Mouse (Mus musculus) kidney, adult 2 months (tissue): ENCODE data around the gene Sorbs1. TPM values are rescaled to one million over a fixed set of nuclear protein-coding genes. Genes with fewer than 3 reads are reported as not detected.

ENCODE experiments used
- DNase-seq: peaks from one replicate; pipeline ENCODE4 v3.0.0; 2021
- H3K27ac ChIP-seq: fragments of 200-500 bp; 2 replicates; pipeline ENCODE4 v1.5.1; 2012; ENCODE audit warnings: low read depth, low read length, control low read depth, inconsistent platforms; ENCODE audit not compliant: insufficient read depth
- H3K27me3 ChIP-seq: fragments of 200-500 bp; replicated peaks from 2 replicates; pipeline ENCODE4 v1.6.1; 2012; ENCODE audit warnings: mild to moderate bottlenecking, moderate library complexity, low read length, inconsistent platforms; ENCODE audit not compliant: control insufficient read depth, insufficient read depth
- H3K36me3 ChIP-seq: fragments of 200-500 bp; 2 replicates; pipeline ENCODE4 v1.6.1; 2012; ENCODE audit warnings: mild to moderate bottlenecking, moderate library complexity, low read length, inconsistent platforms; ENCODE audit not compliant: control insufficient read depth, insufficient read depth
- H3K4me1 ChIP-seq: fragments of 200-500 bp; 2 replicates; pipeline ENCODE4 v1.6.1; 2011; ENCODE audit warnings: low read length; ENCODE audit not compliant: control insufficient read depth, insufficient read depth
- H3K4me3 ChIP-seq: fragments of 200-500 bp; 2 replicates; pipeline ENCODE4 v1.5.1; 2011; ENCODE audit warnings: mild to moderate bottlenecking, low read depth, low read length, control low read depth; ENCODE audit not compliant: insufficient read depth
- CTCF ChIP-seq: fragments of 200-500 bp; conservative IDR thresholded peaks from 2 replicates; pipeline ENCODE4 v1.5.1; 2011; ENCODE audit warnings: low read depth, mild to moderate bottlenecking, control low read depth, low read length, moderate library complexity, mixed read lengths; ENCODE audit not compliant: insufficient read depth, insufficient read length
- POLR2A ChIP-seq: fragments of 200-500 bp; IDR thresholded peaks from one replicate; pipeline ENCODE4 v1.6.1; 2011; ENCODE audit warnings: low read depth, low read length, control low read depth
- WGBS: fragments of 180-500 bp; shearing (Covaris S2); methylation state at CpG from one replicate; pipeline ENCODE4 v1.1.7; 2018; 5-methylcytosine and 5-hydroxymethylcytosine counted together
- polyA plus RNA-seq: library from polyadenylated mRNA; depleted of rRNA; stranded (reverse); fragments of >200 nt; gene quantifications from 2 replicates; pipeline ENCODE4 v1.2.3, GENCODE M21; 2012

The Sorbs1 gene
- polyA plus RNA-seq, 1 experiment, result 52.5 TPM

- peaks cover 39% of the 10 kb centered on the region for H3K4me1 ChIP-seq
- no peak overlapping the region for H3K4me3 ChIP-seq
- peak; percentile 80 for DNase-seq
- TF ChIP-seq CTCF (no peak), POLR2A (no peak)
- H3K27ac ChIP-seq, result peak overlapping the region; percentile 83
- no peaks in the 10 kb centered on the region for H3K27me3 ChIP-seq
- whole genome bisulfite sequencing, result 10% methylated on average over 5 of the region's 5 CpGs
- no peaks in the 10 kb centered on the region for H3K36me3 ChIP-seq
These were observed 36.1 kb downstream of the Sorbs1 start for GRCm38 (mm10) chr19:40477445-40477941.

DNA sequence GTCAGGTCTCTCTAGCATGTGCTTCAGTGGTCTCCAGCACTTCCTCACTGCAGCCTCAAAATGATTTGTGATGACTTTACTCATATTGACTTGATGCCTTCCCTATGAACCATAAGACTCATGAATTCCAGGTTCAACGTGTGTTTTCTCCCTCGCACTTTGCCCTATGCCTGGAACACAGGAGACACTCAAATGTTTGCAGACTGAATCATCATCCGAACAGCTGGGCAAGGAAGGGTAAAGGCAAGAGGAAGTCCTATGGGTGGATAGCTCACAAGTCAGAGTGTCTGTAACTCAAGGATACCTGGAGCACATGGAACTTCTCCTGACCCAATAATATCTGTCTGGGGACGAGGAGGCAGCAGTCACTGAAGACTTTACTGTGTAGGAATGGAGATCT, 37.1 kb downstream of the Sorbs1 start:
- no peak overlapping the region for H3K27ac ChIP-seq
- 71% methylated on average over 4 of the region's 4 CpGs for WGBS

GRCm38 (mm10) chr19:40471526-40472245, 41.9 kb downstream of the Sorbs1 start:
- H3K27ac ChIP-seq, result no peak overlapping the region
- peaks cover 8% of the 10 kb centered on the region for H3K4me1 ChIP-seq
- no peaks in the 10 kb centered on the region for H3K36me3 ChIP-seq
- DNase-seq, result no peak
- TF ChIP-seq CTCF (no peak), POLR2A (no peak)
- 66% methylated on average over 10 of the region's 10 CpGs for WGBS
- H3K4me3 ChIP-seq, result no peak overlapping the region
- H3K27me3 ChIP-seq, result no peaks in the 10 kb centered on the region

More for the DNA sequence above, 37.1 kb downstream of the Sorbs1 start:
- Histone ChIP-seq H3K4me3 (no peak overlapping the region), H3K4me1 (peaks cover 41% of the 10 kb centered on the region), H3K36me3 (no peaks in the 10 kb centered on the region), H3K27me3 (no peaks in the 10 kb centered on the region)
- DNase-seq, result no peak
- TF ChIP-seq CTCF (no peak), POLR2A (no peak)

- H3K27ac ChIP-seq, result no peak overlapping the region
- no peaks in the 10 kb centered on the region for H3K36me3 ChIP-seq
- H3K27me3 ChIP-seq, result no peaks in the 10 kb centered on the region
- no peak for DNase-seq
- no peak for TF ChIP-seq POLR2A
- H3K4me1 ChIP-seq, result peaks cover 2% of the 10 kb centered on the region
- WGBS, result 88% methylated on average over 5 of the region's 5 CpGs
- H3K4me3 ChIP-seq, result no peak overlapping the region
These were observed 43.8 kb downstream of the Sorbs1 start for GRCm38 (mm10) chr19:40469792-40470191.

DNA sequence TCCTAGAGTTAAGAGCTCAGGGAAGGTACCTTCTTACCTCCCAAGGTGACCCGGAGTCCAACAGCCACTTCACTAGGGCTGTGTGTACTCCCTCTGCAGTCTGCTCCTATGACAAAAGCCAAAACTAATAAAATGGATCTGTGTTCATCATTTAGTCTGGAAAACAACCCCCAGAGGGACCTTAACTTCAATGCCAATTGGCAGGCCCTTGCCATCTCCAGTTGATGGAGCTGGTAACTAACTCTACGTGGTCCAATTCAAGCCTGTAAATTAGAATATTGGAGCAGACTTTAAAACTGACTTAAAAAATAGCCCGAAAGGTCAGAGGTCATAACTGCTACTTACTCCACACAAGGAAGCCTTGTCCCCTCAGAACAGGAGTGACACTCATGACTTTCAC, 45.3 kb downstream of the Sorbs1 start:
- 80% methylated on average over 3 of the region's 3 CpGs for WGBS
- no peak overlapping the region for H3K27ac ChIP-seq
- peak; percentile 23 for DNase-seq
- TF ChIP-seq CTCF (no peak), POLR2A (no peak)
- H3K27me3 ChIP-seq, result no peaks in the 10 kb centered on the region
- peaks cover 9% of the 10 kb centered on the region for H3K4me1 ChIP-seq
- H3K4me3 ChIP-seq, result no peak overlapping the region
- H3K36me3 ChIP-seq, result no peaks in the 10 kb centered on the region

DNA sequence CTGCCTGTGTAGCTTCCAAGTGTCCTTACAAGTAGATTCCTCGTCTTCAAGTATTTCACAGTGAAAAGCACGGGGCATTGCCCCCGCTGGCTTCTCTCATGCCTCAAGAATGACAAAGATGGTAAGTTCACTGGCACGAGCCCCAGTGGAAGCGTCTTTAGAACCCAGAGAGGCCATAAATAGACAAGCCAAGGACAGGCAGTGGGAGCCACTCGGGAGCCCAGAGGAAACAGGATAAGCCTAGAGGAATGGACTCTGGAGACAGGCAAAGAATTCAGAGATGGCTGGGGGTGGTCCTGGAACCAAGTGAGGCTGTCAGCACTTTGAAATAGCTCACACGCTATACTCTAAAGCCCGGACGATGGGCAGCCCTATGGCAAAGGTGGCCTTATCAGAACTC, 45.8 kb downstream of the Sorbs1 start:
- H3K4me1 ChIP-seq, result peaks cover 11% of the 10 kb centered on the region
- no peak overlapping the region for H3K27ac ChIP-seq
- TF ChIP-seq POLR2A (no peak), CTCF (no peak)
- DNase-seq, result peak; percentile 14
- no peaks in the 10 kb centered on the region for H3K27me3 ChIP-seq
- no peak overlapping the region for H3K4me3 ChIP-seq
- 63% methylated on average over 9 of the region's 9 CpGs for WGBS
- no peaks in the 10 kb centered on the region for H3K36me3 ChIP-seq

GRCm38 (mm10) chr19:40465339-40465738, 48.2 kb downstream of the Sorbs1 start:
- Histone ChIP-seq H3K4me3 (no peak overlapping the region), H3K27me3 (no peaks in the 10 kb centered on the region), H3K36me3 (no peaks in the 10 kb centered on the region), H3K27ac (no peak overlapping the region), H3K4me1 (peaks cover 18% of the 10 kb centered on the region)
- DNase-seq, result no peak
- TF ChIP-seq CTCF (no peak), POLR2A (no peak)
- 86% methylated on average over 3 of the region's 3 CpGs for WGBS
